Mouse (Mus musculus): ENCODE data around the gene E130218I03Rik.

DNA sequence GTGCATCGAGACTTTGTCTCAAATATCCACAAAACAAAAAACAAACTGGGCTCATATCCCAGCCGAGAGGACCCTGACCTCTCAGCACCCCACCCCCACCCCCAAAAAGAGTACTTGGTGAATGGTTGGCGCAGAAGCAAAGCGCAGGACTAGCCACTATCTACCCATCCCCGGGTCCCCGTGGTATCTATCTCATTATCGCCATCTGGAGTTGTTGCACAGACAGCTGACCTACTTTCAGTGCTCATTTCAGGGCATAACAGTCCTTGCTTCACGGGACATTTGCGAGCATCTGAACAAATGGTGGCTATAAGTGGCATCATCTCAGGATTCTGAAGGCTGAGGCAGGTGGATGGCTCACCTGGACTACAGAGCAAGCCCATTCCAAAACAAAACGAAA lies 4.8 kb upstream of the E130218I03Rik start:
- TF ChIP-seq CTCF (IDR thresholded peaks at IDR 0.05; ENCODE audit: low read depth): no peak
- TF ChIP-seq EP300 (IDR thresholded peaks at IDR 0.05; ENCODE audit: low read depth): no peak
